Mouse (Mus musculus) spleen, adult 2 months (tissue): Measurements from ENCODE around the gene Selenos.

Source experiments
- CTCF ChIP-seq: fragments of 200-500 bp; IDR thresholded peaks from 2 replicates; pipeline ENCODE4 v1.5.1; 2011; ENCODE audit warnings: mild to moderate bottlenecking, inconsistent platforms; ENCODE audit not compliant: insufficient read depth, insufficient read length, insufficient replicate concordance; ENCODE audit errors: extremely low read depth
- POLR2A ChIP-seq: fragments of 200-500 bp; IDR thresholded peaks from 2 replicates; pipeline ENCODE4 v1.6.1; 2011; ENCODE audit warnings: low read depth, low read length, inconsistent platforms

- no peak for TF ChIP-seq CTCF
- TF ChIP-seq POLR2A, result no peak
These were observed 40.7 kb upstream of the Selenos start for GRCm38 (mm10) chr7:66038730-66039129.
